9 mouse cellular contexts compared by ENCODE assay signal in the genomic region with DNA sequence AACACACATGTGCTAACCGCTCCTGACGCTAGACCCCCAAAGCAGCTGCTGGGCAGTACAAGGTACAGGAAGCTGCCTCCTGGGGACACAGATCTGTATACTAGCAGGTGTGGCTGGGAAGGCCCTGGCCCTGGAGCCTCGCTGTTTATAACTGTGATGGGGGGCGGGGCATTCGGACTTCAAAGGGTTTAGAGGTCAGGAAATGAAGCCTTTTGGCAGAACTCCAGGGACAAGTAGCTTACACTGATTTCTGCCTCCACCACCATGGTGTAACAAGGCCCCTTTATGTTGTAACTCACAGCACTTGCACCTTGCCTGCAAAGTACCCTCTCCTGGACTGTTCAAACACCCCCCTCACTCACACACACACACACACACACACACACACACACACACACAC.
A peak's percentile ranks its signal among the peaks of the same experiment; 100 is the strongest.
DNase-seq lines count a peak whose midpoint lies in the region; ATAC-seq lines count a peak whose summit lies in the region.
"Had no signal": no experiment of that assay in that cellular context is flagged by ENCODE, and none has a peak within 500 bp of the region (broad histone marks: within the 10 kb centered on the region; RNA-seq: fewer than 3 reads in every experiment).

No protein-coding gene starts in this region.

- DNase-seq in gastrocnemius, adult 18-20 months (ENCODE audit: low spot score), result peak; percentile 44
- no peak for DNase-seq in gastrocnemius, postnatal 10 days
- DNase-seq in adrenal gland, postnatal 4 days (ENCODE audit: low spot score in 2 of 2), result peak; percentile 28 to 61
- peak; percentile 76 for DNase-seq in large intestine, adult 2 months (ENCODE audit: low read depth, low spot score)
- peak; percentile 50 for DNase-seq in mesoderm, embryonic 11.5 days (ENCODE audit: low read depth, low spot score)
- no peak for DNase-seq in left cerebral cortex, adult 9 months (ENCODE audit: low spot score in 2 of 2)
- no peak for DNase-seq in left cerebral cortex, adult 8-10 months (ENCODE audit: low spot score in 2 of 2)

- H3K9me3 ChIP-seq in heart, embryonic 16.5 days (replicated peaks; ENCODE audit: control insufficient read depth, low read length), result no peaks in the 10 kb centered on the region

- peaks cover 50% of the 10 kb centered on the region for H3K4me1 ChIP-seq in heart, embryonic 16.5 days (ENCODE audit: control insufficient read depth, insufficient read depth, low read length)

- no peaks in the 10 kb centered on the region for H3K36me3 ChIP-seq in heart, embryonic 16.5 days (ENCODE audit: control insufficient read depth, insufficient read depth)

- peak overlapping the region; percentile 75 for H3K27ac ChIP-seq in heart, embryonic 16.5 days (ENCODE audit: low read length)

- 15% methylated on average over 5 of the region's 5 CpGs for WGBS in heart, embryonic 16.5 days
- 10% methylated on average over 5 of the region's 5 CpGs for WGBS in large intestine, adult 2 months

- H3K4me3 ChIP-seq in heart, embryonic 16.5 days (ENCODE audit: low read length), result no peak overlapping the region

- H3K4me2 ChIP-seq in heart, embryonic 16.5 days (ENCODE audit: low read depth, low read length), result no peak overlapping the region

- peak; percentile 32; the same call in 1 of the 2 replicates for ATAC-seq in heart, embryonic 16.5 days (replicated peaks; ENCODE audit: extremely low read depth, insufficient read depth, low FRiP score)

- no peak overlapping the region for H3K9ac ChIP-seq in heart, embryonic 16.5 days (ENCODE audit: low read length)

- H3K27me3 ChIP-seq in heart, embryonic 16.5 days (ENCODE audit: control insufficient read depth, insufficient read depth, low read length), result no peaks in the 10 kb centered on the region
- H3K27me3 ChIP-seq: CH12.LX had no signal

Comparison
In these comparisons a context has a peak if more than half of its experiments do, and no peak if none do; other contexts are left out.
1. DNase-seq: peak in gastrocnemius, adult 18-20 months (single experiment), adrenal gland, postnatal 4 days (2 of 2), large intestine, adult 2 months (single experiment) and mesoderm, embryonic 11.5 days (single experiment); none in gastrocnemius, postnatal 10 days (single experiment), left cerebral cortex, adult 9 months (0 of 2) and left cerebral cortex, adult 8-10 months (0 of 2).